Mouse (Mus musculus) B cell, adult 67 days (primary cell): Measurements from ENCODE around the gene Gm5157. TPM values are rescaled to one million over a fixed set of nuclear protein-coding genes. Genes with fewer than 3 reads are reported as not detected.

Experiments used
- total RNA-seq, 2 experiments: library from RNA; stranded (reverse); gene quantifications; 4 replicates each; pipeline ENCODE4 v1.2.4; 2023

Gene Gm5157
- total RNA-seq, result not detected

GRCm38 (mm10) chr7:21190323-21190722, at the start of gene Gm5157:
TSS of gene Gm5157 (minus strand) at chr7:21190423.

GRCm38 (mm10) chr7:21161885-21162284, 28.3 kb downstream of the Gm5157 start, which contains the start of gene Vmn1r123:
TSS of gene Vmn1r123 (plus strand) at chr7:21162185.

Other genes with a start within 250 kb of the Gm5157 start
- gene Vmn1r119, start 178.0 kb downstream of the Gm5157 start, total RNA-seq, result not detected
- not detected for gene Vmn1r120, start 136.6 kb downstream of the Gm5157 start, total RNA-seq
- gene Vmn1r121, start 91.9 kb downstream of the Gm5157 start, total RNA-seq, result not detected
- not detected for gene Vmn1r122, start 56.3 kb downstream of the Gm5157 start, total RNA-seq
- gene Vmn1r123, start 28.2 kb downstream of the Gm5157 start, total RNA-seq, result not detected
- gene Vmn1r124, start 70.2 kb upstream of the Gm5157 start, total RNA-seq, result not detected
- gene Vmn1r125, start 81.8 kb upstream of the Gm5157 start, total RNA-seq, result not detected
- not detected for gene Vmn1r126, start 111.0 kb upstream of the Gm5157 start, total RNA-seq
- gene Vmn1r127, start 129.4 kb upstream of the Gm5157 start, total RNA-seq, result not detected
- not detected for gene Vmn1r128, start 158.9 kb upstream of the Gm5157 start, total RNA-seq
- gene Vmn1r129, start 170.9 kb upstream of the Gm5157 start, total RNA-seq, result not detected
- gene Gm6882, start 242.3 kb upstream of the Gm5157 start, total RNA-seq, result not detected